Mouse (Mus musculus): ENCODE measurements around the gene Arhgef12. TPM values are rescaled to one million over a fixed set of nuclear protein-coding genes. Genes with fewer than 3 reads are reported as not detected.

Gene Arhgef12
- polyA plus RNA-seq, 1 experiment from 2014 or later, result 12.2 TPM

DNA sequence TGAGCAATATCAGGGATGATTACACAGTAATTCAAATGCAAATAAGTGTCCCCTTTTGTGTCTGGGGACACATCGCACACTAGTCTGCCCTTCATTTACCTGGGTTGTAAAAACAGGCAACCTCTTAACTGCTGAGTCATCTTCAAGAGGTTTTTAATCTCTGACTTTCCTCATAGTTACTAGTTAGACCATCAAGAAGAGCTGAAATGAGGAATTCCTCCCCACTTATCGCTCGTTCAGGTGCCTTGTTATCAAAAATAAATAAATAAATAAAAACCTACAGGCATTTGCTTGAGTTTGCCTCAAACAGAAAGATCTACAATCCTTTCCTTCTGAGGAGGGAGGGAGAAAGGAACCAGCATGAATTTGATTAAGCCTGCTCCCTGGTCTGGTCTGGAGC is 1.7 kb upstream of the Arhgef12 start:
- no peak overlapping the region for H3K4me3 ChIP-seq (replicated peaks)
- H3K27me3 ChIP-seq, result no peaks in the 10 kb centered on the region
- 91% methylated on average over 3 of the region's 3 CpGs for WGBS
- H3K27ac ChIP-seq (replicated peaks), result no peak overlapping the region
- H3K9me3 ChIP-seq (replicated peaks), result no peaks in the 10 kb centered on the region
- no peak for ATAC-seq (ENCODE audit: insufficient number of reproducible peaks, low FRiP score, low TSS enrichment, low read depth)
- peaks cover 21% of the 10 kb centered on the region for H3K4me1 ChIP-seq
- H3K36me3 ChIP-seq, result peaks cover 16% of the 10 kb centered on the region; the same call in 1 of the 2 replicates
- no peak overlapping the region for H3K4me2 ChIP-seq (replicated peaks)
- H3K9ac ChIP-seq, result no peak overlapping the region

DNA sequence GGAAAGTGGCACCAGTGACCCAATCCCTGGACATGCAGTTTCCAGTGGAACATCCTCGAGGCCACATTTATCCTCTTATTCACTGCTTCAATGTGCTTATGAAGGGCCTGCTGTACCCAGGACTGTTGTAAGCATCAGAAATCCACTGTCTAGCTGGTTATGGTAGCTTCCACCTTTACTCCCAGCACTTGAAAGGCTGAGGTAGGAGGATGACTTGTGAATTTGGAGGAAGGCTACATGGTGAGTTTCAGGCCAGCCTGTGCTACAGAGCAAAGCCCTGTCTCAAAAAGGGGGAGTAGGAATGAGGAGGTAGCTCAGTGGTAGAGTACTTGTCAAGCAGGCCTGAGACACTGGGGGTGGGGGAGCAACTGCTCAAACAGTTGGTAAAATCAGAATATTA is 1.0 kb upstream of the Arhgef12 start:
- Histone ChIP-seq H3K27ac (replicated peaks) (no peak overlapping the region), H3K36me3 (peaks cover 16% of the 10 kb centered on the region; the same call in 1 of the 2 replicates), H3K9ac (no peak overlapping the region), H3K27me3 (no peaks in the 10 kb centered on the region), H3K9me3 (replicated peaks) (no peaks in the 10 kb centered on the region), H3K4me1 (peaks cover 27% of the 10 kb centered on the region), H3K4me3 (replicated peaks) (no peak overlapping the region), H3K4me2 (replicated peaks) (no peak overlapping the region)
- no peak for ATAC-seq (ENCODE audit: insufficient number of reproducible peaks, low FRiP score, low TSS enrichment, low read depth)
- 69% methylated on average over 1 of the region's 1 CpGs for WGBS

GRCm38 (mm10) chr9:43107555-43107954 is 516 bp upstream of the Arhgef12 start:
- Histone ChIP-seq H3K4me3 (replicated peaks) (no peak overlapping the region), H3K4me1 (peaks cover 32% of the 10 kb centered on the region), H3K27ac (replicated peaks) (peak overlapping the region; percentile 96; the same call in 1 of the 2 replicates), H3K4me2 (replicated peaks) (peak overlapping the region; percentile 85), H3K9ac (no peak overlapping the region), H3K27me3 (no peaks in the 10 kb centered on the region), H3K36me3 (peaks cover 16% of the 10 kb centered on the region; the same call in 1 of the 2 replicates), H3K9me3 (replicated peaks) (no peaks in the 10 kb centered on the region)
- ATAC-seq (ENCODE audit: insufficient number of reproducible peaks, low FRiP score, low TSS enrichment, low read depth), result no peak
- 53% methylated on average over 5 of the region's 5 CpGs for WGBS

- Histone ChIP-seq H3K27me3 (no peaks in the 10 kb centered on the region), H3K4me3 (replicated peaks) (peak overlapping the region; percentile 82), H3K4me2 (replicated peaks) (peak overlapping the region; percentile 85), H3K4me1 (peaks cover 39% of the 10 kb centered on the region), H3K27ac (replicated peaks) (peak overlapping the region; percentile 96), H3K36me3 (peaks cover 11% of the 10 kb centered on the region; the same call in 1 of the 2 replicates), H3K9me3 (replicated peaks) (no peaks in the 10 kb centered on the region), H3K9ac (peak overlapping the region; percentile 81)
- peak; percentile 25 for ATAC-seq (ENCODE audit: insufficient number of reproducible peaks, low FRiP score, low TSS enrichment, low read depth)
- WGBS, result 8% methylated on average over 22 of the region's 22 CpGs
These were observed 433 bp downstream of the Arhgef12 start for GRCm38 (mm10) chr9:43106426-43107186.

GRCm38 (mm10) chr9:43105664-43106361 is 1.2 kb downstream of the Arhgef12 start:
- under 1% methylated on average over 76 of the region's 91 CpGs for WGBS
- H3K27me3 ChIP-seq, result no peaks in the 10 kb centered on the region
- H3K4me3 ChIP-seq (replicated peaks), result peak overlapping the region; percentile 82
- peak overlapping the region; percentile 81 for H3K9ac ChIP-seq
- H3K9me3 ChIP-seq (replicated peaks), result no peaks in the 10 kb centered on the region
- peak overlapping the region; percentile 96 for H3K27ac ChIP-seq (replicated peaks)
- peaks cover 3% of the 10 kb centered on the region; the same call in 1 of the 2 replicates for H3K36me3 ChIP-seq
- peak; percentile 89 for ATAC-seq (ENCODE audit: insufficient number of reproducible peaks, low FRiP score, low TSS enrichment, low read depth)
- H3K4me2 ChIP-seq (replicated peaks), result peak overlapping the region; percentile 85
- H3K4me1 ChIP-seq, result peaks cover 42% of the 10 kb centered on the region

- H3K27ac ChIP-seq (replicated peaks), result peak overlapping the region; percentile 96
- H3K9ac ChIP-seq, result peak overlapping the region; percentile 81
- under 1% methylated on average over 40 of the region's 40 CpGs for WGBS
- H3K4me3 ChIP-seq (replicated peaks), result peak overlapping the region; percentile 82
- no peaks in the 10 kb centered on the region for H3K9me3 ChIP-seq (replicated peaks)
- peak overlapping the region; percentile 85 for H3K4me2 ChIP-seq (replicated peaks)
- H3K27me3 ChIP-seq, result no peaks in the 10 kb centered on the region
- H3K36me3 ChIP-seq, result no peaks in the 10 kb centered on the region
- peaks cover 43% of the 10 kb centered on the region for H3K4me1 ChIP-seq
- no peak; the same call in 1 of the 2 replicates for ATAC-seq (ENCODE audit: insufficient number of reproducible peaks, low FRiP score, low TSS enrichment, low read depth)
These were observed 2.0 kb downstream of the Arhgef12 start for GRCm38 (mm10) chr9:43104873-43105663.

DNA sequence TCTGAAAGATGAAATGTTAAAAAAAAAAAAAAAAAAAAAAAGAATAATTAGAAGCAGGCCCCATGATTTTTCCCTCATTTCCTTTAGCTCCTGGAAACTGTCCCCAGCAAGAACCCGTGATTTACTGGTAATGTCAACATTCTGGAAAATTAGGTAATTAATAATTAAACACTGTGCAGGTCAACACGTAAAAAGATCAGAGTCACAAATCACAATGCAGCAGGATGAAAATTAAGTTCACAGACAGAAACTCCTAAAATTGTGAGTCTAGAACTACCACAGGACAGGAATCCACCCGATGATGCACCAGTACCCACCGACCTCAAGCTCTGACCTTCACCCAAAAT is 2.5 kb downstream of the Arhgef12 start:
- Histone ChIP-seq H3K4me2 (replicated peaks) (peak overlapping the region; percentile 85), H3K4me3 (replicated peaks) (peak overlapping the region; percentile 82), H3K4me1 (peaks cover 43% of the 10 kb centered on the region), H3K9me3 (replicated peaks) (no peaks in the 10 kb centered on the region), H3K36me3 (no peaks in the 10 kb centered on the region), H3K27me3 (no peaks in the 10 kb centered on the region), H3K27ac (replicated peaks) (no peak overlapping the region), H3K9ac (peak overlapping the region; percentile 81; the same call in 1 of the 2 replicates)
- 0% methylated on average over 4 of the region's 4 CpGs for WGBS
- ATAC-seq (ENCODE audit: insufficient number of reproducible peaks, low FRiP score, low TSS enrichment, low read depth), result no peak

DNA sequence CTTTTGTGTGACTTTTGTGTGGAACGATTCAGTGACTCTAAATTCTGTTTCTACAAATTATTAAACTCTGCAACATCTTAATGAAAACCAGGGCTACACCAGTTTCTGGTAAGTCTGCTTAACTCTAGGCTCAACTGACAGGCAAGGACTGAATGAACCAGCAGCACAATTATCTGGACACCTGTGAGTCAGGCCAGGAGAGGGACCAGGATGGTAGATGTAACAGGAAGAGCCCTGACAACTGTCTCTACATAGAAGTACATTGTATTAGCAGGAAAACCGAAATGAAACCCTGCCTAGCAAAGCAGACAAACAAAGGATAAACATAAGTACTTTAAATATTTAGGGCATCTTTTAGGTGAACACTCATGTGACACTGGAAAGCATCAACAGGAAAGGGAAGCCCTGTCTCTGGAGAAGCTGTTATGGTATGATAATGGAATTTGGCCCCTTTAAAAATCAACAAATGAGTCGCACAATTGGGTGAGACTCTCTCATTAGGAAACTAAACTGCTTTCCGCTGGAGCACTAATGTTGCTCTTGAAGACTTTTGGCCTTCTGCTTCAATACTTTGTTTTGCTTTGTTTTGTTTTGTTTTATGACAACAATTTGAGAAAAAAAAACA is 3.3 kb downstream of the Arhgef12 start:
- Histone ChIP-seq H3K4me1 (peaks cover 43% of the 10 kb centered on the region), H3K27me3 (no peaks in the 10 kb centered on the region), H3K27ac (replicated peaks) (no peak overlapping the region; the same call in 1 of the 2 replicates), H3K9me3 (replicated peaks) (no peaks in the 10 kb centered on the region), H3K4me3 (replicated peaks) (peak overlapping the region; percentile 82), H3K36me3 (no peaks in the 10 kb centered on the region), H3K4me2 (replicated peaks) (peak overlapping the region; percentile 85), H3K9ac (no peak overlapping the region)
- WGBS, result 13% methylated on average over 4 of the region's 4 CpGs
- ATAC-seq (ENCODE audit: insufficient number of reproducible peaks, low FRiP score, low TSS enrichment, low read depth), result no peak

- Histone ChIP-seq H3K4me2 (replicated peaks) (peak overlapping the region; percentile 85), H3K9ac (no peak overlapping the region), H3K36me3 (no peaks in the 10 kb centered on the region), H3K9me3 (replicated peaks) (no peaks in the 10 kb centered on the region), H3K27ac (replicated peaks) (no peak overlapping the region), H3K4me1 (peaks cover 41% of the 10 kb centered on the region), H3K27me3 (no peaks in the 10 kb centered on the region), H3K4me3 (replicated peaks) (peak overlapping the region; percentile 82)
- 86% methylated on average over 2 of the region's 2 CpGs for WGBS
- ATAC-seq (ENCODE audit: insufficient number of reproducible peaks, low FRiP score, low TSS enrichment, low read depth), result no peak
These were observed 4.1 kb downstream of the Arhgef12 start for GRCm38 (mm10) chr9:43102931-43103330.

DNA sequence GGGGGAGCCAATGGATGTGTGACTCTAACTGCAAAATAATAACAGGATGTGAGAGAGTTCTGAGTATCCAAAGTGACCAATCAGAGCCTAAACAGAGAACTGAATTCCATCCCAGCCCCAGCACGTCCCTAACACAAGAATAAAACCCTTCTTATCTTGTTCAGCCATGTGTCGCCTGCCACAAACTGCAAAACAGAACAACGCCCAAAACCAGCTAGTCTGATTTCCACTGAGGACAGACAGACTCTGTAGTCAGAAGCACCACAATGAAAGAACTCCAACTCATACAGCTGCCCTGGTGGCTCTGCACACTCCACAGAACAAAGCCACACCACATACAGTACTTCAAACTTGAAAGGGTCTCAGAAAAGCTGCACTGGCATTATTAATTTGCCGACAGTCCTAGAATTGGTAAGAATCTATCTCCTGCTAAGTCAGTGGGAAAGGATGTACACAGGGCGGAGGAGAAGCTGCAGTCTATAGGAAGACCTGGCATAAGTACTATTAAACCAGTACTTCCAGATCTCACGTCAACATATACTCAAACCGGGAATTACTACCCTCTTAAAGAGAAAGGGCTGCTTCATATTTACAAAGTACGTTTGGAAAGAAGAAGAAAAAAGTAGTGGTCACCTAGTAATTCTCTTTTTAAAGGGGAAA is 5.0 kb downstream of the Arhgef12 start:
- Histone ChIP-seq H3K27ac (replicated peaks) (0 out of 2 replicates have a peak overlapping the region, but pooled peaks have one; percentile 12), H3K9ac (no peak overlapping the region), H3K4me3 (replicated peaks) (peak overlapping the region; percentile 82; the same call in 1 of the 2 replicates), H3K9me3 (replicated peaks) (no peaks in the 10 kb centered on the region), H3K4me1 (peaks cover 37% of the 10 kb centered on the region), H3K27me3 (no peaks in the 10 kb centered on the region), H3K4me2 (replicated peaks) (peak overlapping the region; percentile 85), H3K36me3 (no peaks in the 10 kb centered on the region)
- WGBS, result 60% methylated on average over 8 of the region's 8 CpGs
- no peak for ATAC-seq (ENCODE audit: insufficient number of reproducible peaks, low FRiP score, low TSS enrichment, low read depth)

Measured in embryonic facial prominence, embryonic 15.5 days (tissue).